Mouse (Mus musculus): Measurements from ENCODE around the gene Pacs1. TPM values are rescaled to one million over a fixed set of nuclear protein-coding genes. Genes with fewer than 3 reads are reported as not detected.

Gene Pacs1
- total and polyA plus RNA-seq, 3 experiments, result 9.8 to 53.3 (median 39.0) TPM

DNA sequence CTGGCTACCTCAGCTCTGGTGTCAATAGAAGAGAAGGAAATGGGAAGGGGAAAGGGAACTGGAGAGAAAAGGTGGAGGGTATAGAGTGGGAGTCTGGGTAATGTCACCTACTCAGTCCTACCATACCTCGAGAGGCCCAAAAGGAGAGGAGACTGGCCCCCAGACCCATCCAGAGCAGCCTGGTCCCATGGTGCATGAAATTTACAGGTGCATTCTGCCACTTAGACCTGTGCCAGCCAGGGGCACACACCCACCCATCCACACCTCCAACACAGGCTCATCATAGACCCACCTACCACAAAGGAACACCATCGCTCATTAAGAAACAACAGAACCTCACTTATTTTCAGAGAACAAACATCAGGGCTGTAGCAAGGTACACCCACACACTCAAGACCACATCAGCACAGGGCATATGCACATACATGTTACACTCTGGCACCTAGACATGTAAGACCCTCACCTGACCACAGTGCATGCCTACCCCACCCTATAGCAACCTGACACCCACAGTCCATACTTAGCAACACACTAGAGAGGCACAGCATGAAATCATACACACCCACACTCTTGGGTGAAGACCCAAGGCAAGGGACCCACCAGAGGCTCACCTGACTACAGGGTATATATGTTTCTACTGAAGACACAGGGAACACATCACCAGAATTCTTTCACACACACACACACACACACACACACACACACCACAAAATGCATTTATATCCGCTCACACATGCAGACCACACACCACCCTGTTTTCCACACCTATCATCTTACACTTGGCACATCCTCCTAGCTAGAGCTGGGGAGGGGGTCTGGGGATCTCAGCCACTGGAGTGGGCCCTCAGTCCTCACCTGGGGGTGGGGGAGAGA is 188.7 kb downstream of the Pacs1 start:
- Histone ChIP-seq H3K27me3 (ENCODE audit: insufficient read depth, low read length) (peaks cover 31% of the 10 kb centered on the region), H3K9me3 (replicated peaks) (no peaks in the 10 kb centered on the region), H3K4me3 (ENCODE audit: low read depth, low read length) (no peak overlapping the region), H3K4me1 (ENCODE audit: insufficient read depth, low read depth, low read length) (peaks cover 28% of the 10 kb centered on the region), H3K36me3 (replicated peaks) (peaks cover under 1% of the 10 kb centered on the region)
- TF ChIP-seq CTCF (IDR thresholded peaks at IDR 0.05; ENCODE audit: low read depth, low read length), result no peak
- no peak for TF ChIP-seq TAL1 (conservative IDR thresholded peaks at IDR 0.05; ENCODE audit: low read depth, low read length)
- TF ChIP-seq POLR2AphosphoS5 (IDR thresholded peaks at IDR 0.05; ENCODE audit: insufficient replicate concordance, low read depth, low read length), result no peak
- no peak for TF ChIP-seq GATA2 (IDR thresholded peaks at IDR 0.05; ENCODE audit: borderline replicate concordance, low read depth, low read length)
- no peak for TF ChIP-seq GATA1 (IDR thresholded peaks at IDR 0.05; ENCODE audit: borderline replicate concordance, low read length)
- ATAC-seq (ENCODE audit: extremely low read depth, insufficient number of reproducible peaks, low FRiP score, poor library complexity, severe bottlenecking), result no peak
- no peak for DNase-seq (ENCODE audit: low spot score)

Other genes with a start within 250 kb of the Pacs1 start
Only the 20 nearest of the 30 such genes appear.
- gene Tmem151a, start 187.6 kb downstream of the Pacs1 start, total RNA-seq (2014; fragmentation: Nextera tagmentation), result not detected in 2 replicates
- gene Tmem151a, start 187.6 kb downstream of the Pacs1 start, total RNA-seq (2017), result 0.06 and 0.16 TPM in 2 replicates
- gene Tmem151a, start 187.6 kb downstream of the Pacs1 start, polyA plus RNA-seq (2012), result not detected in 2 replicates
- 44.2 and 55.9 TPM in 2 replicates for gene Yif1a, start 184.6 kb downstream of the Pacs1 start, total RNA-seq (2014; fragmentation: Nextera tagmentation)
- gene Yif1a, start 184.6 kb downstream of the Pacs1 start, total RNA-seq (2017), result 12.8 and 19.7 TPM in 2 replicates
- 11.3 and 11.5 TPM in 2 replicates for gene Yif1a, start 184.6 kb downstream of the Pacs1 start, polyA plus RNA-seq (2012)
- 0.53 and 2.1 TPM in 2 replicates for gene Cnih2, start 174.6 kb downstream of the Pacs1 start, total RNA-seq (2014; fragmentation: Nextera tagmentation)
- gene Cnih2, start 174.6 kb downstream of the Pacs1 start, total RNA-seq (2017), result not detected in 2 replicates
- gene Cnih2, start 174.6 kb downstream of the Pacs1 start, polyA plus RNA-seq (2012), result 1.6 and 1.9 TPM in 2 replicates
- gene Rab1b, start 166.0 kb downstream of the Pacs1 start, total RNA-seq (2014; fragmentation: Nextera tagmentation), result 35.9 and 47.6 TPM in 2 replicates
- 90.4 and 109 TPM in 2 replicates for gene Rab1b, start 166.0 kb downstream of the Pacs1 start, total RNA-seq (2017)
- 195 and 231 TPM in 2 replicates for gene Rab1b, start 166.0 kb downstream of the Pacs1 start, polyA plus RNA-seq (2012)
- 6.8 and 10.7 TPM in 2 replicates for gene Klc2, start 154.6 kb downstream of the Pacs1 start, total RNA-seq (2014; fragmentation: Nextera tagmentation)
- 2.6 and 3.4 TPM in 2 replicates for gene Klc2, start 154.6 kb downstream of the Pacs1 start, total RNA-seq (2017)
- 8.2 and 10.1 TPM in 2 replicates for gene Klc2, start 154.6 kb downstream of the Pacs1 start, polyA plus RNA-seq (2012)
- gene Sf3b2, start 22.3 kb upstream of the Pacs1 start, total RNA-seq (2014; fragmentation: Nextera tagmentation), result 161 and 175 TPM in 2 replicates
- 233 and 253 TPM in 2 replicates for gene Sf3b2, start 22.3 kb upstream of the Pacs1 start, total RNA-seq (2017)
- 273 and 421 TPM in 2 replicates for gene Sf3b2, start 22.3 kb upstream of the Pacs1 start, polyA plus RNA-seq (2012)
- gene Gal3st3, start 25.2 kb upstream of the Pacs1 start, total RNA-seq (2014; fragmentation: Nextera tagmentation), result not detected in 2 replicates
- gene Gal3st3, start 25.2 kb upstream of the Pacs1 start, total RNA-seq (2017), result 0.16 TPM in 1 of 2 replicates, not detected in the other
- not detected in 2 replicates for gene Gal3st3, start 25.2 kb upstream of the Pacs1 start, polyA plus RNA-seq (2012)
- not detected in 2 replicates for gene Catsper1, start 62.6 kb upstream of the Pacs1 start, total RNA-seq (2014; fragmentation: Nextera tagmentation)
- not detected in 2 replicates for gene Catsper1, start 62.6 kb upstream of the Pacs1 start, total RNA-seq (2017)
- gene Catsper1, start 62.6 kb upstream of the Pacs1 start, polyA plus RNA-seq (2012), result not detected in 2 replicates
- not detected in 2 replicates for gene Cst6, start 76.5 kb upstream of the Pacs1 start, total RNA-seq (2014; fragmentation: Nextera tagmentation)
- 0.05 and 0.06 TPM in 2 replicates for gene Cst6, start 76.5 kb upstream of the Pacs1 start, total RNA-seq (2017)
- not detected in 2 replicates for gene Cst6, start 76.5 kb upstream of the Pacs1 start, polyA plus RNA-seq (2012)
- 38.5 and 40.9 TPM in 2 replicates for gene Eif1ad, start 93.6 kb upstream of the Pacs1 start, total RNA-seq (2014; fragmentation: Nextera tagmentation)
- gene Eif1ad, start 93.6 kb upstream of the Pacs1 start, total RNA-seq (2017), result 55.0 and 58.4 TPM in 2 replicates
- 96.0 and 100 TPM in 2 replicates for gene Eif1ad, start 93.6 kb upstream of the Pacs1 start, polyA plus RNA-seq (2012)
- 329 and 422 TPM in 2 replicates for gene Banf1, start 94.0 kb upstream of the Pacs1 start, total RNA-seq (2014; fragmentation: Nextera tagmentation)
- gene Banf1, start 94.0 kb upstream of the Pacs1 start, total RNA-seq (2017), result 35.1 and 42.1 TPM in 2 replicates
- 210 and 227 TPM in 2 replicates for gene Banf1, start 94.0 kb upstream of the Pacs1 start, polyA plus RNA-seq (2012)
- 39.6 and 40.5 TPM in 2 replicates for gene Sart1, start 115.6 kb upstream of the Pacs1 start, total RNA-seq (2014; fragmentation: Nextera tagmentation)
- gene Sart1, start 115.6 kb upstream of the Pacs1 start, total RNA-seq (2017), result 68.7 and 75.5 TPM in 2 replicates
- gene Sart1, start 115.6 kb upstream of the Pacs1 start, polyA plus RNA-seq (2012), result 183 and 195 TPM in 2 replicates
- gene Tsga10ip, start 129.4 kb upstream of the Pacs1 start, total RNA-seq (2014; fragmentation: Nextera tagmentation), result 1.3 TPM in 1 of 2 replicates, not detected in the other
- 0.11 TPM in 1 of 2 replicates, not detected in the other for gene Tsga10ip, start 129.4 kb upstream of the Pacs1 start, total RNA-seq (2017)
- gene Tsga10ip, start 129.4 kb upstream of the Pacs1 start, polyA plus RNA-seq (2012), result 0.74 and 1.5 TPM in 2 replicates
- gene Drap1, start 151.9 kb upstream of the Pacs1 start, total RNA-seq (2014; fragmentation: Nextera tagmentation), result 44.6 and 46.0 TPM in 2 replicates
- gene Drap1, start 151.9 kb upstream of the Pacs1 start, total RNA-seq (2017), result 81.5 and 87.0 TPM in 2 replicates
- gene Drap1, start 151.9 kb upstream of the Pacs1 start, polyA plus RNA-seq (2012), result 305 and 329 TPM in 2 replicates
- 29.8 and 30.5 TPM in 2 replicates for gene AI837181, start 152.0 kb upstream of the Pacs1 start, total RNA-seq (2014; fragmentation: Nextera tagmentation)
- gene AI837181, start 152.0 kb upstream of the Pacs1 start, total RNA-seq (2017), result 10.2 and 10.5 TPM in 2 replicates
- gene AI837181, start 152.0 kb upstream of the Pacs1 start, polyA plus RNA-seq (2012), result 59.5 and 68.5 TPM in 2 replicates
- 0.90 and 3.0 TPM in 2 replicates for gene Fosl1, start 174.4 kb upstream of the Pacs1 start, total RNA-seq (2014; fragmentation: Nextera tagmentation)
- 1.9 and 2.3 TPM in 2 replicates for gene Fosl1, start 174.4 kb upstream of the Pacs1 start, total RNA-seq (2017)
- gene Fosl1, start 174.4 kb upstream of the Pacs1 start, polyA plus RNA-seq (2012), result 3.4 and 3.6 TPM in 2 replicates
- 1.9 and 3.3 TPM in 2 replicates for gene Ccdc85b, start 184.8 kb upstream of the Pacs1 start, total RNA-seq (2014; fragmentation: Nextera tagmentation)
- gene Ccdc85b, start 184.8 kb upstream of the Pacs1 start, total RNA-seq (2017), result 3.0 and 4.1 TPM in 2 replicates
- 13.1 and 16.9 TPM in 2 replicates for gene Ccdc85b, start 184.8 kb upstream of the Pacs1 start, polyA plus RNA-seq (2012)
- 50.8 and 53.9 TPM in 2 replicates for gene Fibp, start 187.5 kb upstream of the Pacs1 start, total RNA-seq (2014; fragmentation: Nextera tagmentation)
- 71.8 and 104 TPM in 2 replicates for gene Fibp, start 187.5 kb upstream of the Pacs1 start, total RNA-seq (2017)
- gene Fibp, start 187.5 kb upstream of the Pacs1 start, polyA plus RNA-seq (2012), result 42.8 and 162 TPM in 2 replicates
- gene Ctsw, start 195.4 kb upstream of the Pacs1 start, total RNA-seq (2014; fragmentation: Nextera tagmentation), result not detected in 2 replicates
- gene Ctsw, start 195.4 kb upstream of the Pacs1 start, total RNA-seq (2017), result not detected in 2 replicates
- not detected in 2 replicates for gene Ctsw, start 195.4 kb upstream of the Pacs1 start, polyA plus RNA-seq (2012)
- 4.1 and 6.7 TPM in 2 replicates for gene Efemp2, start 200.8 kb upstream of the Pacs1 start, total RNA-seq (2014; fragmentation: Nextera tagmentation)
- gene Efemp2, start 200.8 kb upstream of the Pacs1 start, total RNA-seq (2017), result 4.6 and 6.6 TPM in 2 replicates
- 3.0 and 3.1 TPM in 2 replicates for gene Efemp2, start 200.8 kb upstream of the Pacs1 start, polyA plus RNA-seq (2012)

Data from G1E (cell line).